9 mouse cellular contexts compared by ENCODE assay signal in the genomic region with DNA sequence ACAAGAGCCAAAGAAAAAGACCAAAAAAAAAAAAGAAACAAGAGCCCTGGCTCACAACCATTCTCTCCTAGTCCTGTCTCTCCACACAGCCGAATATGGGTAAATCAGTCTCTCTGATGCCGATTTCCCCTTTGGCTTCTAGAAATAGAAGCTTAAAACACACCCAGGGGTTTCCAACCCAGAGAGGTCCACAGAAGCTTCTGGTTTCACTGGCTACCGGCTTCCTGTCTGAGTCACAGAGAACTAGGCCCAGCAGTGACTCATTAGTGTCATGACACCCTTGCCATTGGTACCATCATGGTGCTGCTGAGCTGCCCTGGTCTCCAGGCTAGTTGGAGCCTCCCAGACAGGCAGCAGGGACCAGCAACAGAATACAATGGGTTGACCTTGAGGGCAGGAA. TPM values are rescaled to one million over a fixed set of nuclear protein-coding genes. Genes with fewer than 3 reads are reported as not detected.
A peak's percentile ranks its signal among the peaks of the same experiment; 100 is the strongest.
DNase-seq lines count a peak whose midpoint lies in the region; ATAC-seq and TF ChIP-seq lines count a peak whose summit lies in the region.
"Had no signal": no experiment of that assay in that cellular context is flagged by ENCODE, and none has a peak within 500 bp of the region (broad histone marks: within the 10 kb centered on the region; RNA-seq: fewer than 3 reads in every experiment).

No protein-coding gene starts in this region.

- H3K27ac ChIP-seq in embryonic fibroblast, embryonic 13.5 days (ENCODE audit: insufficient read depth, low read length): peak overlapping the region; percentile 30; the same call in 1 of the 2 replicates
- H3K27ac ChIP-seq in hindbrain, embryonic 16.5 days (ENCODE audit: low read depth, low read length): no peak overlapping the region
- H3K27ac ChIP-seq in hindbrain, postnatal 0 days: no peak overlapping the region

- no peak for TF ChIP-seq POLR2A in embryonic fibroblast, embryonic 13.5 days (IDR thresholded peaks at IDR 0.05; ENCODE audit: low read depth, low read length)

- peak; percentile 57 to 67 for DNase-seq in B cell, adult 2 months
- DNase-seq in lung, postnatal 14 days: peak; percentile 12
- DNase-seq in c-Kit-positive CD71-positive TER-119-positive erythroid progenitor cells, embryonic 14.5 days (ENCODE audit: low spot score): no peak
- DNase-seq in hindbrain, postnatal 0 days (ENCODE audit: low spot score): no peak
- DNase-seq: cerebellum, postnatal 25 days had no signal

- no peaks in the 10 kb centered on the region for H3K27me3 ChIP-seq in erythroblast, embryonic 14.5 days (ENCODE audit: control insufficient read depth)
- H3K27me3 ChIP-seq in hindbrain, embryonic 16.5 days (replicated peaks; ENCODE audit: control insufficient read depth, insufficient read depth, low read length): no peaks in the 10 kb centered on the region
- H3K27me3 ChIP-seq in hindbrain, postnatal 0 days (ENCODE audit: insufficient read depth, low read length): no peaks in the 10 kb centered on the region

- WGBS in hindbrain, embryonic 16.5 days: 84% methylated on average over 3 of the region's 3 CpGs
- 81% methylated on average over 3 of the region's 3 CpGs for WGBS in hindbrain, postnatal 0 days

- H3K4me3 ChIP-seq in erythroblast, embryonic 14.5 days (replicated peaks): peak overlapping the region; percentile 63
- no peak overlapping the region for H3K4me3 ChIP-seq in embryonic fibroblast, embryonic 13.5 days (ENCODE audit: insufficient read depth, low read length)
- no peak overlapping the region for H3K4me3 ChIP-seq in hindbrain, embryonic 16.5 days (ENCODE audit: low read length)
- no peak overlapping the region for H3K4me3 ChIP-seq in hindbrain, postnatal 0 days (ENCODE audit: low read length)

- no peak for TF ChIP-seq CTCF in embryonic fibroblast, embryonic 13.5 days (IDR thresholded peaks at IDR 0.05; ENCODE audit: borderline replicate concordance, insufficient read depth, low read length)
- no peak for TF ChIP-seq CTCF in hindbrain, postnatal 0 days (IDR thresholded peaks at IDR 0.05; ENCODE audit: low read depth)

- no peak overlapping the region for H3K4me2 ChIP-seq in hindbrain, embryonic 16.5 days (ENCODE audit: low read length)
- H3K4me2 ChIP-seq in hindbrain, postnatal 0 days (ENCODE audit: low read depth, low read length): no peak overlapping the region

- H3K36me3 ChIP-seq in erythroblast, embryonic 14.5 days (ENCODE audit: control insufficient read depth): peaks cover 55% of the 10 kb centered on the region
- H3K36me3 ChIP-seq in hindbrain, embryonic 16.5 days (ENCODE audit: control insufficient read depth, insufficient read depth, low read length): no peaks in the 10 kb centered on the region
- no peaks in the 10 kb centered on the region for H3K36me3 ChIP-seq in hindbrain, postnatal 0 days (ENCODE audit: insufficient read depth, low read length)

- no peak overlapping the region for H3K9ac ChIP-seq in hindbrain, embryonic 16.5 days (ENCODE audit: low read depth, low read length)
- no peak overlapping the region for H3K9ac ChIP-seq in hindbrain, postnatal 0 days (replicated peaks; ENCODE audit: low read length)

- no peak for ATAC-seq in erythroblast, adult 5-6 weeks (replicated peaks; ENCODE audit: low FRiP score, poor library complexity, severe bottlenecking)
- ATAC-seq in hindbrain, embryonic 16.5 days: no peak
- no peak for ATAC-seq in hindbrain, postnatal 0 days

- peaks cover 96% of the 10 kb centered on the region for H3K4me1 ChIP-seq in erythroblast, embryonic 14.5 days (ENCODE audit: control insufficient read depth)
- peaks cover 3% of the 10 kb centered on the region; the same call in 1 of the 2 replicates for H3K4me1 ChIP-seq in embryonic fibroblast, embryonic 13.5 days (ENCODE audit: control insufficient read depth, insufficient read depth, low read length)
- no peaks in the 10 kb centered on the region for H3K4me1 ChIP-seq in hindbrain, embryonic 16.5 days (ENCODE audit: control insufficient read depth, insufficient read depth, low read depth, low read length)
- no peaks in the 10 kb centered on the region for H3K4me1 ChIP-seq in hindbrain, postnatal 0 days (ENCODE audit: insufficient read depth, low read length)

- peaks cover 11% of the 10 kb centered on the region for H3K9me3 ChIP-seq in erythroblast, embryonic 14.5 days (ENCODE audit: control insufficient read depth, low read length)
- no peaks in the 10 kb centered on the region for H3K9me3 ChIP-seq in hindbrain, embryonic 16.5 days (ENCODE audit: control insufficient read depth, low read length)
- no peaks in the 10 kb centered on the region for H3K9me3 ChIP-seq in hindbrain, postnatal 0 days (ENCODE audit: low read length)

RNA-seq across cellular contexts. Expression of a gene that starts 35.4 kb away (rescaled TPM):
- polyA plus RNA-seq in erythroblast, embryonic 14.5 days (2012): 12.7 and 17.8 TPM in 2 replicates
- 871 and 922 TPM in 2 replicates for total RNA-seq in erythroblast, adult 5-6 weeks (2015; ENCODE audit: low replicate concordance)
- total RNA-seq in erythroblast, adult 5-6 weeks (2017; ENCODE audit: low replicate concordance): 1,326 and 1,581 TPM in 2 replicates
- 144 and 146 TPM in 2 replicates for polyA plus RNA-seq in embryonic fibroblast, embryonic 13.5 days (2011; ENCODE audit: insufficient read length, low read depth, missing spikeins)
- 29.5 and 30.0 TPM in 2 replicates for polyA plus RNA-seq in hindbrain, embryonic 16.5 days (2015; fragmentation: Nextera tagmentation; extraction: Ambion mirVana)
- total RNA-seq in hindbrain, postnatal 0 days (2014; rRNA removed): 40.1 and 47.0 TPM in 2 replicates
- 45.3 and 47.4 TPM in 2 replicates for polyA plus RNA-seq in hindbrain, postnatal 0 days (2015; fragmentation: Nextera tagmentation; extraction: Ambion mirVana)

Comparison
In these comparisons a context has a peak if more than half of its experiments do, and no peak if none do; other contexts are left out.
1. DNase-seq: peak in B cell, adult 2 months (2 of 2) and lung, postnatal 14 days (single experiment); none in c-Kit-positive CD71-positive TER-119-positive erythroid progenitor cells, embryonic 14.5 days (single experiment) and hindbrain, postnatal 0 days (single experiment).